8 mouse cellular contexts compared by ENCODE assay signal in genomic region chr4:148444250-148444967, GRCm38 (mm10). TPM values are rescaled to one million over a fixed set of nuclear protein-coding genes. Genes with fewer than 3 reads are reported as not detected.
DNase-seq lines count a peak whose midpoint lies in the region; ATAC-seq lines count a peak whose summit lies in the region.

Gene Ubiad1 (minus strand): TSS chr4:148444771.

- ATAC-seq in embryonic facial prominence, embryonic 14.5 days (ENCODE audit: low read depth): peak; percentile 49

- DNase-seq in 416B (ENCODE audit: low read depth): peak; percentile 92
- peak; percentile 94 to 96 for DNase-seq in adrenal gland, postnatal 36 days
- DNase-seq in embryonic facial prominence, embryonic 14.5 days (ENCODE audit: low spot score): peak; percentile 88
- DNase-seq in heart, adult 8-10 months (ENCODE audit: low spot score): peak; percentile 84
- peak; percentile 93 for DNase-seq in kidney, adult 9 months
- peak; percentile 96 for DNase-seq in liver
- DNase-seq in monocyte, adult 2 months (ENCODE audit: low read depth in 1 of 2, low spot score in 2 of 2): peak; percentile 53 to 76
- peak; percentile 84 to 89 for DNase-seq in spleen, postnatal 14 days (ENCODE audit: low spot score in 2 of 2)

- H3K4me2 ChIP-seq in embryonic facial prominence, embryonic 14.5 days (ENCODE audit: low read depth, low read length): peak within 1 kb of the TSS; percentile 90

- peak within 1 kb of the TSS; percentile 69 for H3K4me3 ChIP-seq in embryonic facial prominence, embryonic 14.5 days (ENCODE audit: low read depth, low read length)

- under 1% methylated on average over 42 of the region's 46 CpGs for WGBS in embryonic facial prominence, embryonic 14.5 days

- H3K9ac ChIP-seq in embryonic facial prominence, embryonic 14.5 days (ENCODE audit: low read depth, low read length): peak within 1 kb of the TSS; percentile 84

- no peaks in the 10 kb centered on the region for H3K9me3 ChIP-seq in embryonic facial prominence, embryonic 14.5 days (ENCODE audit: control insufficient read depth, low read length)

- peaks cover 14% of the 10 kb centered on the region; the same call in 1 of the 2 replicates for H3K4me1 ChIP-seq in embryonic facial prominence, embryonic 14.5 days (ENCODE audit: control insufficient read depth, insufficient read depth, low read length)

- no peaks in the 10 kb centered on the region for H3K27me3 ChIP-seq in embryonic facial prominence, embryonic 14.5 days (replicated peaks; ENCODE audit: control insufficient read depth, insufficient read depth, low read length)

- H3K27ac ChIP-seq in embryonic facial prominence, embryonic 14.5 days (replicated peaks; ENCODE audit: low read depth, low read length): peak within 1 kb of the TSS; percentile 30; the same call in 1 of the 2 replicates

- H3K36me3 ChIP-seq in embryonic facial prominence, embryonic 14.5 days (ENCODE audit: control insufficient read depth, insufficient read depth, low read length): no peaks in the 10 kb centered on the region

RNA-seq across cellular contexts. Expression of gene Ubiad1, which starts in this region (rescaled TPM):
- total RNA-seq in adrenal gland, postnatal 36 days (2021): 10 to 100 TPM; 18.9 to 20.8 TPM
- polyA plus RNA-seq in embryonic facial prominence, embryonic 14.5 days (2014; fragmentation: Nextera tagmentation; extraction: Ambion mirVana): 13.3 and 16.7 TPM in 2 replicates
- total RNA-seq in heart, adult 8-10 months (2022): 10 to 100 TPM; 14.7 to 19.5 (median 16.1) TPM

Comparison
In these comparisons a context has a peak if more than half of its experiments do, and no peak if none do; other contexts are left out.
1. Peak in every context shown above with its lines: DNase-seq, ATAC-seq, H3K4me3 ChIP-seq and H3K27ac ChIP-seq.